Mouse (Mus musculus) frontal cortex, postnatal 10 days (tissue): ENCODE measurements around the gene Sox4.

ENCODE experiments used
- DNase-seq, 2 experiments: peaks; one replicate each; pipeline ENCODE4 v3.0.0; 2022; ENCODE audit warnings: low spot score in 2 of 2, mixed read lengths in 1 of 2

The Sox4 gene

GRCm38 (mm10) chr13:28953581-28953991 is at the start of gene Sox4:
Sox4 (minus strand) TSS chr13:28953713.
- DNase-seq = peak; percentile 97 to 98

DNA sequence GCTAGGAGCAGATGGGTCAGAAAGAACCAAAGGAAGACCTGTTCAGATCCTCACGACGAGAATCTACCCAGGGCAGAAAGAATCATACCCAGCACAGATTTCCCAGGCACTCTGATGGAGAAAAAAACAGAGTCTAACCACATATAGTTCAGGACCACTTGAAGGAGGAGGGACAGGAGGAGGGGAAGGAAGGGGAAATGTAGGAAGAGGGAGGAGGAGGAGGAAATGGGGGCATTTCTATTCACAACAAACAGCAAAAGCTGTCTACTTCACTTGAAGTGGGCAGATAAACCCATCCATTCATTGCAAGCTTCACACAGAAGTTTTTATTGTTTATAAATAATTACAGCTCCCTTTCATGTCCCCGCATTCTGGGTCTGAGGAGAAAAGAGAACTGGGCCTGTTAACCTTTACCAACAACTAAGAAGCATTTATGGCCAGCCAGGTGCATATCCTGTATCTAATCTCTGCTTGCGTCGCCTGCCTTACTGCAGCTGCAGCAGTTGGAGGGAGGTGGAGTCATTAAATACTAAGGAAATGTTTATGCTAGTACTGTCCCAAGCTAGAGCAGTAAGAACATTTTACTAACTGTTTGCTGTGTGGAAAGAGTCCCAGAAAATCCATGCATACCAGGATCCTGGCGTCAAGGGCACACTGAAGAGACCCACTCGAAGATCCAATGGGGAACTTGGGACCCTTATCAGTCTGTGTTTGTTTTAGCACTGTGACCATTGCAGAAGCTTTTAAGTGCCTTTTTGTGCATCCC is 38.6 kb upstream of the Sox4 start:
- DNase-seq = no peak

- DNase-seq = no peak
These were observed 35.5 kb upstream of the Sox4 start for GRCm38 (mm10) chr13:28988751-28989703.

GRCm38 (mm10) chr13:28980681-28981080 is 27.2 kb upstream of the Sox4 start:
- DNase-seq = no peak

GRCm38 (mm10) chr13:28975011-28975410 is 21.5 kb upstream of the Sox4 start:
- DNase-seq = no peak

GRCm38 (mm10) chr13:28974597-28974996 is 21.1 kb upstream of the Sox4 start:
- DNase-seq = no peak

DNA sequence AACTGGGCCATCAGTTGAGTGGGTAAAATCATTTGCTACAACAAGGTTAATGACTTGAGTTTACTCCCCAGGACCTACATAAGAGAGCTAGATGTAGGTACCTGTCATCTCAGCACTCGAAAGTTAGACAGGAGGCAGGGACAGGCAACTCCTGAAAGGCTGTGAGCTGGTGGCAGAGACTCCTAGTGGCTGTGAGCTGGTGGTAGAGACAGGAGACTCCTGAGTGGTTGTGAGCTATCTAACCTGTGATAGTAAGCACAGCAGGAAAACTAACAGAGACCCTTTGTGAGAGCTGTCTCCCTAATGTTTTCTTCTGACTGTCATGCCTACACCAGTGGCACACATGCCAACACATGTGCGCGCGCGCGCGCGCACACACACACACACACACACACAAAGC is 7.4 kb upstream of the Sox4 start:
- no peak for DNase-seq

DNA sequence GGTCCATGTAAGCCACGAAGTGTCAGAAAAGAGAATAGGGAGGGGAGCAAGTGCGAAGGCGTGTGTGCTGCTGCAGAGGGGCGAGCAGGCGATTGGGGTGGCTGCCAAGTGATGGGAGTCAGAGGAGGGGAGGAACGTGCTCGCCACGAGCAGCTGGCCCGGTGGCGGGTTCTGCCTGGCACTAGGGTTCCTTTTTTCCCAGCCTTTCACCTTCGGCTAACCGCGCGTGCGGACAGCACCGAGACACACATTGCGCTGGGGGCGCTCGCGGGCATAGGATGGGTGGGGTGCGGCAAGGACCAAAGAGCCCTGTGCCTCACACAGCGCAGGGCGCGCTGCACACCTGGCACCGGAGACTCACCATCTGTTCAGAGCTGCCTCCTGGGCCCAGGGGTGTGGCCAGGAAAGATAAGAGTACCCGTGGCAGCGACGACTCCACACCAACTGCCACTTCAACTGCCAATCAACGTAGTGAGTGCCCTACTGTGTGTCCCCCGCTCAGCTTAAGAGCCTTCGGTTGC is 6.0 kb upstream of the Sox4 start:
- peak; percentile 79 to 86 for DNase-seq

- DNase-seq = peak in 1 of 2 experiments; percentile 57
These were observed 5.5 kb upstream of the Sox4 start for GRCm38 (mm10) chr13:28959068-28959440.

- DNase-seq = peak; percentile 63 to 74
These were observed 4.9 kb upstream of the Sox4 start for GRCm38 (mm10) chr13:28958211-28959067.

DNA sequence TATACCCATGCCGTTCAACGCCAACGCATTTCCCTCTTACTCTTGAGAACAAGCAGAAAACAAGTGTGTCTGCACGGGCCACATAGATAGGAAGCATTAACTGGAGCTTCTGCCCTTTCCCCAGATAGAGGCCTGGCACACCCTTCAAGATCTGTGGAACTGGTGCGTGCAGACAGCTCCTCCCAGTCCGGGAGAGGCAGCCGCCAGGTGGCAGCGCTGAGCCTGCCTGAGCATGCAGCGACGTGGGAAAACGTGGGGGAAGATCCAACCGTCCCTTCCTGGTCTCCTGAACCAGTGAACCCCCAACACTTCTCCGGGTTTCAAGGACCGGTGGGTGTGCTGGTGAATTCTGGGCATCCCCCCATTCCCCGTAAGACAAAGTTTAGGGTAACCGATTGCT is 4.3 kb upstream of the Sox4 start:
- DNase-seq = peak; percentile 88 to 96

GRCm38 (mm10) chr13:28952576-28953571 is 639 bp downstream of the Sox4 start:
- peak; percentile 39 to 64 for DNase-seq

DNA sequence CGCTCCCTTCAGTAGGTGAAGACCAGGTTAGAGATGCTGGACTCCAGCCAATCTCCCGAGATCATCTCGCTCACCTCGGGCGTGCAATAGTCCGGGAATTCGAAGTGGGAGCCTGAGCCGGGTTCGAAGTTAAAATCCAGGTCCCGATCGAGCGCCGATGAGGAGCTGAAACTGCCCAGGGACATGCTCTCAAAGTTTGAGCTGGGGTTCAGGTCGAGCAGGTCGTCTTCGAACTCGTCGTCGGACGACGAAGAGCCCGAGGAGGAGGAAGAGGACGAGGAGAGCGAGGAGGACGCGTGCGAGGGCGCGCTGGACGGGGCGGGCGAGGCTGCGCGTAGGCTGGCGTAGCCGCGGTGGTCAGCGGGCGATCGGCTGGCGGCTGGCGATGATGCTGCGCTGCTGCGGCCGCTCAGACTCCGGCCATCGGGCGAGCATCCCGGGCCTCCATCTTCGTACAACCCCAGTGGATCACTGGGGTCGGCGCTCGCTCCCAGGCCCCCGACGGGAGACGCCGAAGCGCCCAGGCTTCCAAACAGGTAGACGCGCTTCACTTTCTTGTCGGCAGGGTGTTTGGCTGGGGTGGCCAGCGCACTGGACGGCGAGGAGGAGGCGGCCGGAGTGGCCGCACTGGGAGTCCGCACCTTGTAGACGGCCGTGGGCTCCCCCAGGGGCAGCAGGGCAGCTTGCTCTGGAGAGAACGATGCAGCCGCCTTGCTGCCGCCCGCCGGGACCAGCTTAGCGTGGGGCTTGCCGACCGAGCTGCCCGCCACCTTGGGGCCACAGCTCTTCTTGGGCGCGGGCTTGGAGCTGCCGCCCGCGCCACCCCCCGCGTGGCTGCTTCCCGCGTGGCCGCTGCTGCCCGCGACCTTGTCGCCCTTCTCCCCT is 1.6 kb downstream of the Sox4 start:
- DNase-seq = peak in 1 of 2 experiments; percentile 63

DNA sequence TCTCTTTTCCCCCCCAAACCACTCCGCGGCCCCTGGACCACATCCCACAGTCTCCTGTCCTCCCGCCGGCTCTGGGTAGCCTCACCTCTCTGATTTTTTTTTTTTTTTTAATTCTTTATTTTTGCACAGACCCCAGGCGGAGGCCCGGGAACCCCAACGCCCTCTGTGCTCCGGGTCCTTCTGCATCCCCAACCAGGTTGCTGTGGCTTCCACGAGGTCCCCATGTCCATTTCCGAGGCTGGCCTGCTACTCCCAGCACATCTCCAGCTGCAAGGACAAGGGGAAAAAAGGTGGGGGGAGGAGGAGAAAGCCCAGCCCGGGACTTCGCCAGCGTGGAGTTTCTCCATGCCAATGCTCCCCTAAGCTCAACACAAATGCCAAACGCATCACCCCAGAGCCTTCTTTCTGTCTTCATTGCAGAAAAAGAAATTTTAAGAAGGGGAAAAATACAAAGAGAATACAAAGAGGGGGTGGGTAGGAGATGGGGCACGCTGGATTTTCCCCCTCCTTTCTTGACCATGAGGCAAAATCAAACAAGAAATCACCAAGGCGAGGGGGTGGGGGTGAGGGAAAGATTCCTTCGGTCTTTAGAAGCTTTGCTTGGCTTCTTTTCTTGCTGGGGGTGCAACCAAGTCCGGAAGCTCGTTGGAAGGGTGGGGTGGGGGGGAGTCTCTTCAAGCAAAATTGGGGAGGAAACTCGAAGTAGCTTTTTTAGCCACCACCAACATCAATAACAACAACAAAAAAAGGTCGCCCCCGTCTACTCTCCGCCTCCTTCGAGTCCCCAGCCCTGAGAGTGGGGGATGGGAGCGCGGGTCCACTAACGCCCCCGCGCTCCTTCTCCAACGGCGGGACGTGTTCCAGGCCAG is 2.7 kb downstream of the Sox4 start:
- DNase-seq = peak; percentile 57 to 64

- no peak for DNase-seq
These were observed 3.3 kb downstream of the Sox4 start for GRCm38 (mm10) chr13:28950266-28950622.

DNA sequence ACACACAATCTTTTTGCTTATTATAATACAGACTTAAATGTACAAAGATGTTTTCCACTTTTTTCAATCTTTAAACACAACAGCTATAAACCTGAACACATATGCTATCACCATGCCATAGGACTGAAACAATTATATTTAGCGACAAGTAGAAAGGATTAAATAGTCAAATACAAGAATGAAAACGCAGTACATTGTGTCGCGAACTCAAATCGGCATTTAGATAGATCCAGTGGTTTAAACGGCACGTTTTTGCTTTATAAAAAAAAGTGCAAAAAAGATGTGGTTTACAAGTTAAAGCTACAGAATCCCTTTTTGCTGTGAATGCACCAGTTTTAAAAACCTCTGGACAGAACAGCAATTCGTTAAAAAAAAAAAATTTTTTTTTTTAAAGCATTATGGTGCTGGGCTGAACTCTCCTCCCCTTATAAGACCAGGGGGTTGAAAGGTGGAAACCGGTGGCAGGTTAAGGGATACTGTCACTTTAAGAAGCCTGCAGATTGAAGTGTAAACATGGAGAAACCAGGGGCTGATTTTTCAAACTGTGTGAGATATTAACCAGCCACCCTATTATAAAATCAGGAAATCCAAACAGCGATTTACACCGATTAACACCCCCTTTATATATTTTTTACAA is 4.1 kb downstream of the Sox4 start:
- no peak for DNase-seq

- peak in 1 of 2 experiments; percentile 58 for DNase-seq
These were observed 5.0 kb downstream of the Sox4 start for GRCm38 (mm10) chr13:28948541-28948940.
